Mouse (Mus musculus): ENCODE results near the gene Lcorl. TPM values are rescaled to one million over a fixed set of nuclear protein-coding genes. Genes with fewer than 3 reads are reported as not detected.

Gene Lcorl
- total RNA-seq (2022): 1 to 10 TPM; 6.4 to 8.2 (median 6.9) TPM

- DNase-seq (ENCODE audit: low spot score): peak; percentile 95
These were observed at the start of gene Lcorl for GRCm38 (mm10) chr5:45857254-45858011. Gene Lcorl, minus strand, starts transcription at chr5:45857615.

- no peak for DNase-seq (ENCODE audit: low spot score)
These were observed 47.3 kb upstream of the Lcorl start for GRCm38 (mm10) chr5:45904683-45905082.

- DNase-seq (ENCODE audit: low spot score): no peak
These were observed 45.8 kb upstream of the Lcorl start for GRCm38 (mm10) chr5:45903246-45903645.

- no peak for DNase-seq (ENCODE audit: low spot score)
These were observed 37.9 kb upstream of the Lcorl start for GRCm38 (mm10) chr5:45895362-45895761.

GRCm38 (mm10) chr5:45893696-45894095, 36.3 kb upstream of the Lcorl start:
- DNase-seq (ENCODE audit: low spot score): no peak

- no peak for DNase-seq (ENCODE audit: low spot score)
These were observed 18.9 kb upstream of the Lcorl start for GRCm38 (mm10) chr5:45876328-45876727.

GRCm38 (mm10) chr5:45875472-45875871, 18.1 kb upstream of the Lcorl start:
- no peak for DNase-seq (ENCODE audit: low spot score)

- DNase-seq (ENCODE audit: low spot score): no peak
These were observed 17.0 kb upstream of the Lcorl start for GRCm38 (mm10) chr5:45874284-45875030.

GRCm38 (mm10) chr5:45858368-45858767, 953 bp upstream of the Lcorl start:
- no peak for DNase-seq (ENCODE audit: low spot score)

GRCm38 (mm10) chr5:45856876-45857253, 550 bp downstream of the Lcorl start:
- DNase-seq (ENCODE audit: low spot score): peak; percentile 7

GRCm38 (mm10) chr5:45856303-45856821, 1.1 kb downstream of the Lcorl start:
- DNase-seq (ENCODE audit: low spot score): peak; percentile 49

- DNase-seq (ENCODE audit: low spot score): peak; percentile 49
These were observed 1.7 kb downstream of the Lcorl start for GRCm38 (mm10) chr5:45855526-45856302.

GRCm38 (mm10) chr5:45844723-45845122, 12.7 kb downstream of the Lcorl start:
- DNase-seq (ENCODE audit: low spot score): no peak

GRCm38 (mm10) chr5:45835131-45835530, 22.3 kb downstream of the Lcorl start:
- DNase-seq (ENCODE audit: low spot score): no peak

GRCm38 (mm10) chr5:45811527-45811926, 45.9 kb downstream of the Lcorl start:
- no peak for DNase-seq (ENCODE audit: low spot score)

- no peak for DNase-seq (ENCODE audit: low spot score)
These were observed 65.6 kb downstream of the Lcorl start for GRCm38 (mm10) chr5:45791864-45792263.

- DNase-seq (ENCODE audit: low spot score): no peak
These were observed 67.2 kb downstream of the Lcorl start for GRCm38 (mm10) chr5:45790221-45790620.

- DNase-seq (ENCODE audit: low spot score): peak; percentile 6
These were observed 99.8 kb downstream of the Lcorl start for GRCm38 (mm10) chr5:45757502-45758121.

- no peak for DNase-seq (ENCODE audit: low spot score)
These were observed 119.5 kb downstream of the Lcorl start for GRCm38 (mm10) chr5:45737911-45738310.

- DNase-seq (ENCODE audit: low spot score): no peak
These were observed 123.7 kb downstream of the Lcorl start for GRCm38 (mm10) chr5:45733751-45734150.

GRCm38 (mm10) chr5:45718848-45719488, 138.4 kb downstream of the Lcorl start:
- no peak for DNase-seq (ENCODE audit: low spot score)
